Mouse (Mus musculus): ENCODE measurements around the gene Rbms3. TPM values are rescaled to one million over a fixed set of nuclear protein-coding genes. Genes with fewer than 3 reads are reported as not detected.

Rbms3 gene
- polyA plus RNA-seq, 1 experiment: not detected

DNA sequence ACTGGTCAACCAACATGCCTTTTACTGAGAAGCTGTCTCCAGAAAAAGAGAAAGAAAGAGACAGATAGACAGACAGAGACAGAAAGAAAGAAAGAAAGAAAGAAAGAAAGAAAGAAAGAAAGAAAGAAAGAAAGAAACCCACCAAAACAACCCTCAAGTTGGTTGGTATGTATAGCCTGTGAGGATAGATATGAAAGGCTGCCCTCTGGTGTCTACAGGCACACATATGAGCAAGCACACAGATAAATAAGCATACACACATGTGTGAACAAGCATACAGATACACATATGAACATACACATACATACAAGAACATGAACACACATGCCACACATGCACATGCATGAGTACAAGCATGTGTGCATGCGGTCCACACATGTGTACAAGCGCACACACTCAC is 199.0 kb downstream of the Rbms3 start:
- no peaks in the 10 kb centered on the region for H3K4me1 ChIP-seq (ENCODE audit: control insufficient read depth, insufficient read depth, low read length)
- no peak overlapping the region for H3K4me3 ChIP-seq (ENCODE audit: insufficient read depth, low read depth, low read length)
- TF ChIP-seq POLR2A (IDR thresholded peaks at IDR 0.05; ENCODE audit: insufficient read depth, low read depth, low read length): no peak
- TF ChIP-seq CTCF (IDR thresholded peaks at IDR 0.05; ENCODE audit: insufficient read depth, low read depth, low read length): no peak
- no peak overlapping the region for H3K27ac ChIP-seq (ENCODE audit: insufficient read depth, low read depth, low read length)
- WGBS: 95% methylated on average over 2 of the region's 2 CpGs

DNA sequence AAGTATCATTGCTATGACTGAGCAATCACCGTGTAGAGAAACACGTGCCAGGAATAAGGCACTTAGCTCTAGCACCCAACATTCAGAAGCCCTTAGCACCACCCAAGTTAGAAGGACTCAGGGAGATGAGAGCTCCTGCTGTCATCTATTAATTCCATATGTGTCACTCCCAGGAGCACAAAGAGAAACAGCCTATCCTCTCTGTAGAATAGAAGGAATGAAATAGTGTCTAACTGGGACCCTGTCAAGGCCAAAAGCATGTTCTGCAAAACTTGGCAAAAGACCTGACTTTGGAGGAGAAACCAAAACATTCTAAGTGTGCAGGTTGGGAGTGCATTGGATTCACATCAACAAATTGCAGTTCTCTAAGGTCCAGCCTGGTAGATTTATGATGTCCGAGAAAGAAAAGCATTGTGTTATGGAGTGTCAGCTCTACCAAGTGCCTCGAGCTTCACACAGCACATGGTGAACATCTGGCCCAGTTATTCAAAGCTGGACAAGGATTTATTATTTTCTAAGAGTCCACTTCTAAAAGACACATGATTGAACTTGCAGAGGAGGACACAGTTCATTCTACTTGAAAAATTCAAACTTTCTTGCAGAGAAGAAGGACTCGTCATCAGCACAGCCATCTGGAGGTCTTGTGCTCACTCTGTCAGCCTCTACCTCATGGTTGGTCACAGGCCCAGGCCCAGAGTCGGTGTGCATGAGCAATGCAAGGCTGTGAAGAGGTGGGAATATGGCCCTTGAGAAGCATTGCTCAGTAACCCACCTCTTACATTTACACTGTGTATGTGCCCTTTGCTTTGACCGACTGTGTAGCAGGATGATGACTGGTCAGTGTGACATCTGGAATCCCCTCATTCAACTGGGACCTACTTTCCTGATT is 200.3 kb downstream of the Rbms3 start:
- 96% methylated on average over 7 of the region's 7 CpGs for WGBS
- Histone ChIP-seq H3K27ac (ENCODE audit: insufficient read depth, low read depth, low read length) (no peak overlapping the region), H3K4me1 (ENCODE audit: control insufficient read depth, insufficient read depth, low read length) (no peaks in the 10 kb centered on the region), H3K4me3 (ENCODE audit: insufficient read depth, low read depth, low read length) (no peak overlapping the region)
- TF ChIP-seq CTCF (IDR thresholded peaks at IDR 0.05; ENCODE audit: insufficient read depth, low read depth, low read length) (no peak), POLR2A (IDR thresholded peaks at IDR 0.05; ENCODE audit: insufficient read depth, low read depth, low read length) (no peak)

DNA sequence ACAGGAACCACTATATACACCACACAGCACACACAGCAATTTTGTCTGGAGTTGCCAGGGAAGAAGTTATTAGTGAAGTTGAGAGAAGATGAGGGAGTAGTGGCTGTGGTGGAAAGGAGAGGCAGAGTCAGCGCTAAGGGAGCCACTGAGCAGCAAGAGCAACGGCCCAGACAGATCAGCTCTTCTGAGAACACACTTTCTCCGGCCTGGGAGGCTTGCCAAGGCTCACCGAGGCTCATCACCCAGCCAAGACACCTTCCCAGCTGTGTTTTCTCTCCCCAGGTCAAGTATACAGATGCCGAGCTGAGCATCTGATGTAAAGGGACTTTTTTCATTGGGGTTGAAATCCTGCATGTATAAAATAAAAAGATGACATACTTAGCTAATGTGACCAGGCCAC is 206.5 kb downstream of the Rbms3 start:
- H3K4me1 ChIP-seq (ENCODE audit: control insufficient read depth, insufficient read depth, low read length): no peaks in the 10 kb centered on the region
- WGBS: 65% methylated on average over 5 of the region's 5 CpGs
- no peak overlapping the region for H3K27ac ChIP-seq (ENCODE audit: insufficient read depth, low read depth, low read length)
- TF ChIP-seq POLR2A (IDR thresholded peaks at IDR 0.05; ENCODE audit: insufficient read depth, low read depth, low read length): no peak
- TF ChIP-seq CTCF (IDR thresholded peaks at IDR 0.05; ENCODE audit: insufficient read depth, low read depth, low read length): no peak
- no peak overlapping the region for H3K4me3 ChIP-seq (ENCODE audit: insufficient read depth, low read depth, low read length)

DNA sequence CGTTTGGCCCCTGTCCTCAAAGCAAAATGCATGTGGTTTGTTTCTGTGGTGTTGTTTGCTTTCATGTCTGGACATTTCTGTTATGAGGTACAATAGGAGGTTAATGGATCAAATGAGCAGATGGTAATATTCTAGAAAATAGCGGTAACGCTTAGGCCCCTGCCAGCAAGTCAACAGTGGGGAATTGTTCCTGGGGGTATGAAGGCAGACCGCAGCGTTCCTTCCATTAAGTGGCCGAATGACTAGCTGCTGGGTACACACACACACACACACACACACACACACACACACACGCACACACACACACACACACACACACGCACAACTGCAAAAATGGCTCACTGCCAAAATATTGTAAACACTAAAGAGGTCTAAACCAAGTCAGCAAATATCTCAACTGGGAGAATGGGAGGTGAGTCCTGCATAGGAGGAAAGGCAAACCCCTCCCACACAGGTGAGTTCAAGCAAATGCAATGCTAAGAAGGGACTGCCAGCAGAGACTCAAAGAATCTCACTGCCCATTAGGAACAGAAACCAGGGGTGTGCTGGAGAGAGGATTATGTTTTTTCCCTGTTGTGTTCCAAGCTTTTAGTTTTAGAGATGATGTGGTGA is 209.7 kb downstream of the Rbms3 start:
- Histone ChIP-seq H3K27ac (ENCODE audit: insufficient read depth, low read depth, low read length) (no peak overlapping the region), H3K4me1 (ENCODE audit: control insufficient read depth, insufficient read depth, low read length) (no peaks in the 10 kb centered on the region), H3K4me3 (ENCODE audit: insufficient read depth, low read depth, low read length) (no peak overlapping the region)
- WGBS: 77% methylated on average over 8 of the region's 8 CpGs
- TF ChIP-seq POLR2A (IDR thresholded peaks at IDR 0.05; ENCODE audit: insufficient read depth, low read depth, low read length) (no peak), CTCF (IDR thresholded peaks at IDR 0.05; ENCODE audit: insufficient read depth, low read depth, low read length) (no peak)

DNA sequence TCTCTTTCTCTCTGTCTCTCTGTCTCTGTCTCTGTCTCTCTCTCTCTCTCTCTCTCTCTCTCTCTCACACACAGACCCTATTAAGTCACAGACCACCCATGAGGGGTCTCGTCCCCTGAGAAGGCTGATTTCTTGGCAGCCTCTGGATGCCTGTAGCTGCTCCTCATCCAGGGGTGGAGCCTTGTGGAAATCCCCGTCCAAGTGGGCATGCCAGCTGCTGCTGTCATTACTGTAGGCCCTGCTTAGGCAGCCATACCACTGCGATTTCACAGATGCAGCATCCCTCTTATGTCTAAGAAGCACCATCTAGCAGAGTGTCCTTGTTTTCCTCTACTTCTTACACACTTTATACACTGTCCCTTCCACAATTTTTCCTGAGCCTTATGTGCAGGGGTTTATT is 216.5 kb downstream of the Rbms3 start:
- no peak for TF ChIP-seq POLR2A (IDR thresholded peaks at IDR 0.05; ENCODE audit: insufficient read depth, low read depth, low read length)
- no peak for TF ChIP-seq CTCF (IDR thresholded peaks at IDR 0.05; ENCODE audit: insufficient read depth, low read depth, low read length)
- H3K4me3 ChIP-seq (ENCODE audit: insufficient read depth, low read depth, low read length): no peak overlapping the region
- H3K27ac ChIP-seq (ENCODE audit: insufficient read depth, low read depth, low read length): no peak overlapping the region
- no peaks in the 10 kb centered on the region for H3K4me1 ChIP-seq (ENCODE audit: control insufficient read depth, insufficient read depth, low read length)
- WGBS: 60% methylated on average over 3 of the region's 3 CpGs

DNA sequence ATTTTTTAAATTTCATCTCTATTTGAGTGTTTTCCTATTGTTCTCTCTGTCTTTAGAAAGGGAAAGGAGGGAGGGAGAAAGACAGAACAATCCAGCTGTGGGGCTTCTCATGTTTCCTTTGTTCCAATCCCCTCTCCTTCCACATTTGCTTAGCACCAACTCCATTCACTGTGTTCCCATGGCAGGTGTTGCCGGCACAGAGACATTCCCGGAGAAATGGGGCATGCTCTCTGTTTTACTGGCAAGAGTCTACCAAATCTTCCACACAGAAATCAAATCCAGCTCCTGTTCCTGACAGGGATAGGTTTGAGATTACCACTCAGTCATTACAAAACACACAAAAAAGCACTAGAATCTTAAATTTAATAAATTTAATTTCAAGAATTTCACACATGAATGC is 217.1 kb downstream of the Rbms3 start:
- WGBS: 47% methylated on average over 2 of the region's 2 CpGs

DNA sequence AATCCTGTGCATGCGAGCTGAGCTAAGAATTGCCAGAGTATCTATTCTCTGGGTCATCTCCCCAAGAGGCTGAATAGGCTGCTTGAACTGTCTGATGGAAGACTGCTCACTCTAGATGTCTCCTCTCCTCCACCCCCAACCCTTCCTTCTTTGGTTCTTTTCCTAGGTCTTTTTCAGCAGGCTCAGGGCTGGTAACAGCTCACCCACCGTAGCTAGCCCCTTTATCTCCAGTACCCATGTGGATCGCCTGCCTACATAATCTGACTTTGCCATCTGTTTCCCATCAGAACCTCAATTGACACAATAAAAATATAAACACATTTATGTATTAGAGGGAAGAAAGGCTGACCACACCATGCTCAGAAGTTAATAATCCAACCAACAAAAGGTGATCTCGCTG is 225.1 kb downstream of the Rbms3 start:
- TF ChIP-seq CTCF (IDR thresholded peaks at IDR 0.05; ENCODE audit: insufficient read depth, low read depth, low read length): no peak
- TF ChIP-seq POLR2A (IDR thresholded peaks at IDR 0.05; ENCODE audit: insufficient read depth, low read depth, low read length): no peak
- no peak overlapping the region for H3K27ac ChIP-seq (ENCODE audit: insufficient read depth, low read depth, low read length)
- WGBS: 94% methylated on average over 4 of the region's 4 CpGs
- no peaks in the 10 kb centered on the region for H3K4me1 ChIP-seq (ENCODE audit: control insufficient read depth, insufficient read depth, low read length)
- H3K4me3 ChIP-seq (ENCODE audit: insufficient read depth, low read depth, low read length): no peak overlapping the region

More for the DNA sequence above, 217.1 kb downstream of the Rbms3 start:
- H3K4me3 ChIP-seq (ENCODE audit: insufficient read depth, low read depth, low read length): no peak overlapping the region
- TF ChIP-seq CTCF (IDR thresholded peaks at IDR 0.05; ENCODE audit: insufficient read depth, low read depth, low read length): no peak
- no peak for TF ChIP-seq POLR2A (IDR thresholded peaks at IDR 0.05; ENCODE audit: insufficient read depth, low read depth, low read length)
- H3K27ac ChIP-seq (ENCODE audit: insufficient read depth, low read depth, low read length): no peak overlapping the region
- H3K4me1 ChIP-seq (ENCODE audit: control insufficient read depth, insufficient read depth, low read length): no peaks in the 10 kb centered on the region

DNA sequence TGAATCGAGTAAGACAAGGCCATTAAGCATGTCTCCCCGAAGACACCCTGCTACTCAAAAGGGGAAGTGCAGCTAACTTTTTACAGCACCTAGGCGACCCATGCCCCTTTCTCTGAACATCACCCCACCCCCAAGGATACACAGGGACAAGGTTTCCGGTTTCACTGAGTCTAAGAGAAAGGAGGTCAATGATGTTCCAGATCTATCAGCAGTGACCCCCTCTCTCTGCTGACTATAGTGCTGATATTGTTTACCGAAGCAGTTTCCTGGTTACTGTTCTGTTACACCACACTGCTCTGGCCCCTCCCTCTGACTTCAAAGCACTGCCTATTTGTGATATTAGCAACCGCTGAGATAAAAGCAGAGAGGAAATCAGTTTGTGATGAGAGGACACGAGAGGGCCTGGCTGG is 229.4 kb downstream of the Rbms3 start:
- TF ChIP-seq POLR2A (IDR thresholded peaks at IDR 0.05; ENCODE audit: insufficient read depth, low read depth, low read length) (no peak), CTCF (IDR thresholded peaks at IDR 0.05; ENCODE audit: insufficient read depth, low read depth, low read length) (no peak)
- no peak overlapping the region for H3K4me3 ChIP-seq (ENCODE audit: insufficient read depth, low read depth, low read length)
- WGBS: 56% methylated on average over 7 of the region's 7 CpGs
- no peaks in the 10 kb centered on the region for H3K4me1 ChIP-seq (ENCODE audit: control insufficient read depth, insufficient read depth, low read length)
- H3K27ac ChIP-seq (ENCODE audit: insufficient read depth, low read depth, low read length): no peak overlapping the region

DNA sequence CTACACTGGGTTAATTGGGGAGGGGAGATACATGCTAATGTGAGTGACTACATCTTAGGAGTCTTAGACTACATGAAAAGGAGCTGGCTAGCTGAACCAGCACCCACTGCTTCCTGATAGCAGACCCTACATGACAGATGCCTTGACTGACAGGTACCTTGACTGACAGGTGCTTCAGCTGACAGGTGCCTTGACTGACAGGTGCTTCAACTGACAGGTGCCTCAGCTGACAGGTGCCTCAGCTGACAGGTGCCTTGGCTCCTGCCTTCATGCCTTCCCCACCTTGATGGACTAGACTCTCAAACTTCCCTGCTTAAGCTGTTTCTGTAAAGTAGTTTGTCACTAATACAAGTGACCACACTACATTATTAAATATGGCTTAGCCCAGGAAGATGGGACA is 232.6 kb downstream of the Rbms3 start:
- no peak overlapping the region for H3K4me3 ChIP-seq (ENCODE audit: insufficient read depth, low read depth, low read length)
- no peaks in the 10 kb centered on the region for H3K4me1 ChIP-seq (ENCODE audit: control insufficient read depth, insufficient read depth, low read length)
- TF ChIP-seq CTCF (IDR thresholded peaks at IDR 0.05; ENCODE audit: insufficient read depth, low read depth, low read length) (no peak), POLR2A (IDR thresholded peaks at IDR 0.05; ENCODE audit: insufficient read depth, low read depth, low read length) (no peak)
- H3K27ac ChIP-seq (ENCODE audit: insufficient read depth, low read depth, low read length): no peak overlapping the region
